ENCODE assay signal across 8 mouse cellular contexts in the genomic region with DNA sequence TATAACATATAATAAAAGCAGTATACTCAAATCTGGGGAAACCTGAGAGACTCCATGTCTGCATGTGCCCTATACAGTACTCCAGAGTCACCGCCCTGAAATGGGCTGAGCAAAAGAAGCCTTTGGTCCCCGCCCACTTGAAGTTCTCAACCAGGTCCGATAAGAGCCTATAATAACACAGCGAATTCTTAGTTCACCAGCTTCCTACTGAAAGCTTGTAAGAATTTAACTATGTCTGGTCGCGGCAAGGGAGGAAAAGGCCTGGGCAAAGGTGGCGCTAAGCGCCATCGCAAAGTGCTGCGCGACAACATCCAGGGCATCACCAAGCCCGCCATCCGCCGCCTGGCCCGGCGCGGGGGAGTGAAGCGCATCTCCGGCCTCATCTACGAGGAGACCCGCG. TPM values are rescaled to one million over a fixed set of nuclear protein-coding genes. Genes with fewer than 3 reads are reported as not detected.
DNase-seq lines count a peak whose midpoint lies in the region; ATAC-seq and TF ChIP-seq lines count a peak whose summit lies in the region.

A gene (plus strand): TSS at position 224 of the 400 bp plus-strand sequence.

- TF ChIP-seq POLR2A in bone marrow macrophage, adult 2 months (IDR thresholded peaks at IDR 0.05; ENCODE audit: borderline replicate concordance, low read depth, low read length): peak; percentile 57; the same call in 1 of the 2 replicates
- peak; percentile 97 for TF ChIP-seq POLR2A in embryonic fibroblast, embryonic 13.5 days (IDR thresholded peaks at IDR 0.05; ENCODE audit: low read depth, low read length)
- peak; percentile 70; the same call in 1 of the 2 replicates for TF ChIP-seq POLR2A in limb, embryonic 14.5 days (IDR thresholded peaks at IDR 0.05; ENCODE audit: borderline replicate concordance, extremely low read depth, insufficient read depth, insufficient read length)

- no peaks in the 10 kb centered on the region for H3K36me3 ChIP-seq in heart, embryonic 10.5 days
- no peaks in the 10 kb centered on the region for H3K36me3 ChIP-seq in kidney, embryonic 14.5 days (ENCODE audit: control insufficient read depth, insufficient read depth, low read length)
- H3K36me3 ChIP-seq in limb, embryonic 14.5 days (ENCODE audit: control insufficient read depth, insufficient read depth, low read length): no peaks in the 10 kb centered on the region
- no peaks in the 10 kb centered on the region for H3K36me3 ChIP-seq in midbrain, embryonic 16.5 days (ENCODE audit: control insufficient read depth, insufficient read depth, low read length)

- peak within 1 kb of the TSS; percentile 76 for H3K9ac ChIP-seq in kidney, embryonic 14.5 days (ENCODE audit: low read depth, low read length)
- peak within 1 kb of the TSS; percentile 56 for H3K9ac ChIP-seq in limb, embryonic 14.5 days (ENCODE audit: low read depth, low read length, severe bottlenecking)
- H3K9ac ChIP-seq in midbrain, embryonic 16.5 days (ENCODE audit: low read depth, low read length): peak within 1 kb of the TSS; percentile 23

- no peaks in the 10 kb centered on the region for H3K27me3 ChIP-seq in heart, embryonic 10.5 days (ENCODE audit: insufficient read depth, poor library complexity, severe bottlenecking)
- H3K27me3 ChIP-seq in kidney, embryonic 14.5 days (ENCODE audit: control insufficient read depth, insufficient read depth, low read length): no peaks in the 10 kb centered on the region
- H3K27me3 ChIP-seq in limb, embryonic 14.5 days (ENCODE audit: control insufficient read depth, insufficient read depth, low read length): no peaks in the 10 kb centered on the region
- no peaks in the 10 kb centered on the region for H3K27me3 ChIP-seq in midbrain, embryonic 16.5 days (ENCODE audit: control insufficient read depth, insufficient read depth, low read depth, low read length)

- ATAC-seq in kidney, embryonic 14.5 days (ENCODE audit: low FRiP score, low TSS enrichment): peak; percentile 82
- peak; percentile 72 for ATAC-seq in limb, embryonic 14.5 days (ENCODE audit: low FRiP score, low read depth)
- ATAC-seq in midbrain, embryonic 16.5 days: peak; percentile 77

- peak within 1 kb of the TSS; percentile 57 for H3K27ac ChIP-seq in bone marrow macrophage, adult 2 months (ENCODE audit: insufficient read depth, low read depth, low read length)
- peak within 1 kb of the TSS; percentile 82 for H3K27ac ChIP-seq in embryonic fibroblast, embryonic 13.5 days (ENCODE audit: insufficient read depth, low read length)
- H3K27ac ChIP-seq in heart, embryonic 10.5 days: peak within 1 kb of the TSS; percentile 87
- peak within 1 kb of the TSS; percentile 95 for H3K27ac ChIP-seq in kidney, embryonic 14.5 days (ENCODE audit: low read depth, low read length)
- peak within 1 kb of the TSS; percentile 93 for H3K27ac ChIP-seq in limb, embryonic 14.5 days (replicated peaks; ENCODE audit: low read depth, low read length)
- peak within 1 kb of the TSS; percentile 77 for H3K27ac ChIP-seq in midbrain, embryonic 16.5 days (ENCODE audit: low read length)

- no peaks in the 10 kb centered on the region for H3K9me3 ChIP-seq in heart, embryonic 10.5 days
- H3K9me3 ChIP-seq in kidney, embryonic 14.5 days (ENCODE audit: control insufficient read depth, low read length): no peaks in the 10 kb centered on the region
- no peaks in the 10 kb centered on the region for H3K9me3 ChIP-seq in limb, embryonic 14.5 days (ENCODE audit: control insufficient read depth, low read length)
- H3K9me3 ChIP-seq in midbrain, embryonic 16.5 days (replicated peaks; ENCODE audit: control insufficient read depth, low read length, poor library complexity, severe bottlenecking): no peaks in the 10 kb centered on the region

- whole genome bisulfite sequencing in heart, embryonic 10.5 days: 0% methylated on average over 20 of the region's 22 CpGs
- WGBS in kidney, embryonic 14.5 days: 0% methylated on average over 17 of the region's 22 CpGs
- WGBS in limb, embryonic 14.5 days: under 1% methylated on average over 15 of the region's 22 CpGs
- 0% methylated on average over 17 of the region's 22 CpGs for WGBS in midbrain, embryonic 16.5 days

- peak within 1 kb of the TSS; percentile 67 for H3K4me2 ChIP-seq in kidney, embryonic 14.5 days (replicated peaks; ENCODE audit: low read depth, low read length)
- H3K4me2 ChIP-seq in limb, embryonic 14.5 days (replicated peaks; ENCODE audit: low read depth, low read length, severe bottlenecking): peak within 1 kb of the TSS; percentile 82
- peak within 1 kb of the TSS; percentile 71 for H3K4me2 ChIP-seq in midbrain, embryonic 16.5 days (ENCODE audit: low read length)

- peaks cover 14% of the 10 kb centered on the region for H3K4me1 ChIP-seq in bone marrow macrophage, adult 2 months (ENCODE audit: control insufficient read depth, insufficient read depth, low read length)
- no peaks in the 10 kb centered on the region for H3K4me1 ChIP-seq in embryonic fibroblast, embryonic 13.5 days (ENCODE audit: control insufficient read depth, insufficient read depth, low read length)
- H3K4me1 ChIP-seq in heart, embryonic 10.5 days: peaks cover 13% of the 10 kb centered on the region
- 0 out of 2 replicates have a peak, but pooled peaks cover 10% of the 10 kb centered on the region for H3K4me1 ChIP-seq in kidney, embryonic 14.5 days (ENCODE audit: control insufficient read depth, insufficient read depth, low read length)
- peaks cover 16% of the 10 kb centered on the region for H3K4me1 ChIP-seq in limb, embryonic 14.5 days (ENCODE audit: control insufficient read depth, insufficient read depth, low read length)
- peaks cover 18% of the 10 kb centered on the region for H3K4me1 ChIP-seq in midbrain, embryonic 16.5 days (ENCODE audit: control insufficient read depth, insufficient read depth, low read length)

- no peak for TF ChIP-seq CTCF in bone marrow macrophage, adult 2 months (IDR thresholded peaks at IDR 0.05; ENCODE audit: low read depth, low read length)
- TF ChIP-seq CTCF in embryonic fibroblast, embryonic 13.5 days (IDR thresholded peaks at IDR 0.05; ENCODE audit: borderline replicate concordance, insufficient read depth, low read length): no peak

- DNase-seq in CD4-positive helper T cell, adult 2 months (ENCODE audit: low read depth, low spot score): peak; percentile 92
- DNase-seq in heart, embryonic 10.5 days (ENCODE audit: low spot score): peak; percentile 95
- peak; percentile 100 for DNase-seq in limb, embryonic 14.5 days (ENCODE audit: low spot score)
- peak; percentile 93 to 97 for DNase-seq in spleen, postnatal 36 days (ENCODE audit: low spot score in 2 of 2)

- peak within 1 kb of the TSS; percentile 48 for H3K4me3 ChIP-seq in bone marrow macrophage, adult 2 months (ENCODE audit: insufficient read depth, low read length)
- H3K4me3 ChIP-seq in embryonic fibroblast, embryonic 13.5 days (ENCODE audit: insufficient read depth, low read length): peak within 1 kb of the TSS; percentile 34
- peak within 1 kb of the TSS; percentile 59 for H3K4me3 ChIP-seq in heart, embryonic 10.5 days
- peak within 1 kb of the TSS; percentile 42 for H3K4me3 ChIP-seq in kidney, embryonic 14.5 days (ENCODE audit: low read length)
- H3K4me3 ChIP-seq in limb, embryonic 14.5 days (replicated peaks; ENCODE audit: low read length): peak within 1 kb of the TSS; percentile 40
- peak within 1 kb of the TSS; percentile 43 for H3K4me3 ChIP-seq in midbrain, embryonic 16.5 days (ENCODE audit: low read depth, low read length)

RNA-seq across cellular contexts. Expression of the gene that starts here (rescaled TPM):
- polyA plus RNA-seq in bone marrow macrophage, adult 2 months (2012; ENCODE audit: insufficient read depth, insufficient read length, missing spikeins): 4.5 and 5.1 TPM in 2 replicates
- polyA plus RNA-seq in embryonic fibroblast, embryonic 13.5 days (2011; ENCODE audit: insufficient read length, low read depth, missing spikeins): 7.8 and 12.5 TPM in 2 replicates
- polyA plus RNA-seq in heart, embryonic 10.5 days (2016; fragmentation: Nextera tagmentation; extraction: Ambion mirVana): 3.4 and 4.4 TPM in 2 replicates
- 7.0 and 9.2 TPM in 2 replicates for polyA plus RNA-seq in kidney, embryonic 14.5 days (2014; fragmentation: Nextera tagmentation; extraction: Ambion mirVana)
- polyA plus RNA-seq in limb, embryonic 14.5 days (2012; rRNA removed): 20.0 and 26.6 TPM in 2 replicates
- polyA plus RNA-seq in limb, embryonic 14.5 days (2014; fragmentation: Nextera tagmentation; extraction: Ambion mirVana): 4.4 and 6.6 TPM in 2 replicates
- 0.98 and 1.8 TPM in 2 replicates for polyA plus RNA-seq in midbrain, embryonic 16.5 days (2015; fragmentation: Nextera tagmentation; extraction: Ambion mirVana)

Comparison
In these comparisons a context has a peak if more than half of its experiments do, and no peak if none do; other contexts are left out.
1. Peak in every context shown above with its lines: DNase-seq, ATAC-seq, H3K4me3 ChIP-seq and H3K27ac ChIP-seq.
2. H3K9ac ChIP-seq: peak in every context shown above with its lines; median percentile 76 in kidney, embryonic 14.5 days; 56 in limb, embryonic 14.5 days; 23 in midbrain, embryonic 16.5 days.